Mouse (Mus musculus) liver, postnatal 0 days (tissue): ENCODE data around the gene Duox2.

Experiments used
- CTCF ChIP-seq: sonication (generic); IDR thresholded peaks from 2 replicates; pipeline ENCODE4 v1.5.1; 2016; ENCODE audit warnings: antibody characterized with exemption, low read depth
- EP300 ChIP-seq: IDR thresholded peaks from 2 replicates; pipeline ENCODE4 v1.6.1; 2016; ENCODE audit warnings: antibody characterized with exemption, low read depth, mild to moderate bottlenecking

DNA sequence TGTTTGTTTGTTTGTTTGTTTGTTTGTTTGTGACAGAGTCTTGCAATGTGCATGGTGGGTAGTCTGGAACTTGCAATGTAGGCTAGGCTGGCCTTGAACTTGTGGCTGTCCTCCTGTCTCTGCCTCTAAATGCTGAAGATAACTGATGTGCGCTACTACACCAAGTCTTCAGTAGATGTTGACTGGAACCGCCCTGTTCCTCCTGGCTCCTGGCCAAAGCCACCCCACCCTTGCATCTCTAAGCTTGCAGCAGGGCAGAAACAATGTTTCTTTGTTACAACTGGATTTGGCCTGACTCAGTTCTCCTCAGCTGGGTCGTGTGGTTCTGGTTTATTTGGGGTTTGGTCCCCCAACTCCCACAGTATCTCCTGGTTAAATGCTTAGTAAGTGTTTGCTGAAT is 35.9 kb upstream of the Duox2 start:
- TF ChIP-seq CTCF, result no peak
- no peak for TF ChIP-seq EP300
